Mouse (Mus musculus): ENCODE measurements around the gene Myt1l.

Myt1l gene

GRCm38 (mm10) chr12:29921481-29921880 is 393.3 kb downstream of the Myt1l start:
- no peak for DNase-seq

- peak; percentile 81 for DNase-seq
These were observed 398.7 kb downstream of the Myt1l start for GRCm38 (mm10) chr12:29926896-29927295.

GRCm38 (mm10) chr12:29930591-29930990 is 402.4 kb downstream of the Myt1l start:
- no peak for DNase-seq

GRCm38 (mm10) chr12:29932951-29933350 is 404.8 kb downstream of the Myt1l start:
- no peak for DNase-seq

- DNase-seq: no peak
These were observed 405.3 kb downstream of the Myt1l start for GRCm38 (mm10) chr12:29933501-29933900.

GRCm38 (mm10) chr12:29934120-29934581 is 406.0 kb downstream of the Myt1l start:
- DNase-seq: no peak

- no peak for DNase-seq
These were observed 409.1 kb downstream of the Myt1l start, which contains the start of gene Pxdn for GRCm38 (mm10) chr12:29937308-29937707. Gene Pxdn (plus strand): TSS chr12:29937608.

GRCm38 (mm10) chr12:29937851-29938375 is 409.7 kb downstream of the Myt1l start:
- DNase-seq: peak; percentile 85

- DNase-seq: peak; percentile 77
These were observed 410.3 kb downstream of the Myt1l start for GRCm38 (mm10) chr12:29938376-29939041.

GRCm38 (mm10) chr12:29939261-29939671 is 411.1 kb downstream of the Myt1l start:
- no peak for DNase-seq

- DNase-seq: no peak
These were observed 414.3 kb downstream of the Myt1l start for GRCm38 (mm10) chr12:29942435-29942834.

- no peak for DNase-seq
These were observed 416.5 kb downstream of the Myt1l start for GRCm38 (mm10) chr12:29944650-29945049.

GRCm38 (mm10) chr12:29945182-29945743 is 417.1 kb downstream of the Myt1l start:
- DNase-seq: no peak

- peak; percentile 79 for DNase-seq
These were observed 422.9 kb downstream of the Myt1l start for GRCm38 (mm10) chr12:29951043-29951442.

GRCm38 (mm10) chr12:29951485-29951884 is 423.3 kb downstream of the Myt1l start:
- no peak for DNase-seq

GRCm38 (mm10) chr12:29952102-29952501 is 423.9 kb downstream of the Myt1l start:
- DNase-seq: peak; percentile 40

GRCm38 (mm10) chr12:29953999-29954398 is 425.8 kb downstream of the Myt1l start:
- no peak for DNase-seq

- DNase-seq: peak; percentile 91
These were observed 426.3 kb downstream of the Myt1l start for GRCm38 (mm10) chr12:29954464-29954863.

GRCm38 (mm10) chr12:29956969-29957368 is 428.8 kb downstream of the Myt1l start:
- DNase-seq: peak; percentile 79

GRCm38 (mm10) chr12:29958637-29959036 is 430.5 kb downstream of the Myt1l start:
- no peak for DNase-seq

GRCm38 (mm10) chr12:29961041-29961440 is 432.9 kb downstream of the Myt1l start:
- DNase-seq: no peak

- no peak for DNase-seq
These were observed 436.8 kb downstream of the Myt1l start for GRCm38 (mm10) chr12:29965016-29965415.

GRCm38 (mm10) chr12:29971795-29972464 is 443.7 kb downstream of the Myt1l start:
- DNase-seq: no peak

GRCm38 (mm10) chr12:29972533-29972932 is 444.3 kb downstream of the Myt1l start:
- no peak for DNase-seq
